Mouse (Mus musculus) spleen, adult 18-20 months (tissue): Measurements from ENCODE around the gene Abhd6.
A peak's percentile ranks its signal among the peaks of the same experiment; 100 is the strongest.

Source experiments
- DNase-seq, 2 experiments: peaks; one replicate each; pipeline ENCODE4 v3.0.0; 2022; ENCODE audit warnings: mixed read lengths in 2 of 2

Abhd6 gene

GRCm38 (mm10) chr14:8002432-8003092 lies at the start of gene Abhd6:
Gene Abhd6, plus strand, starts transcription at chr14:8002902.
- peak; percentile 74 to 85 for DNase-seq

GRCm38 (mm10) chr14:7954071-7954471 lies 48.6 kb upstream of the Abhd6 start:
- DNase-seq = no peak

DNA sequence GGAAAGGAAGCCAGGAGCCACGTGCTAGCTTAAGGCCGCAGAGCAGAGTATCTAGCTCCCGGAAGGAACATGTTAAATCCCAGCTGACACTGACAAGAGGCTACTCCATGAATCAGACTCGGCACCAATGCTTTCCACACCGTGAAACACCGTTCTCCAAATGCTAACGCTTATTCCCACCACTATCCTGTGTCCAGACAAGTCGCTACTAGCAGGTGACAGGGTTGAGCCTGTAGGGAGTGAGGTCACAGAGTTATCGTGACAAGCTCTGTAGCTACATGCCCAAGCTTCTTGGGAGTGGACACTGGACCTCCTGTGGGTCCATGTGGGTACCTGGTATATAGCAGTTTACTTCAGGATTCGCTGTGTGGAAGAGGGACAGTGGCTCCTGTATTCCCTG lies 46.3 kb upstream of the Abhd6 start:
- DNase-seq = no peak

DNA sequence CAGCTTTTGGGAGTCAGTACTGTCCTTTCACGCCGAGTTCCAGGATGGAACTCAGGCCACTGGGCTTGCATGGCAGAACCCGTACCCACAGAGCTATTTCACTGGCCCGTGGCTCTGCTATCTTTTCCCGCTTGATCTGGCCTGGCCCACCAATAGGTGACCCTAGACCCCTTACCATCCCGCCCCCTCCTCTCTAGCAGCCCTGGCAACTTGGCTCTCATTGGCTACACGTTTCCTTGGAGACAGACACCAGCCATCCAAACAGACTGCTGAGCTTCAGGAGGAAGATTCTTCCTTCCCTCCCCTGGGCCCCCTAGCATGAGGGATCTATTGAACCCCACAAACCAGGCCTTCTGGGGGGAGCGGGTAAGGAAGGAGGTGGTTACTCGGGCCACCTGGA lies 45.7 kb upstream of the Abhd6 start, which contains the start of gene Gm45521:
Gm45521 (plus strand) TSS at position 240 of the 400 bp plus-strand sequence.
- DNase-seq = no peak

GRCm38 (mm10) chr14:7960616-7961015 lies 42.1 kb upstream of the Abhd6 start:
- no peak for DNase-seq

DNA sequence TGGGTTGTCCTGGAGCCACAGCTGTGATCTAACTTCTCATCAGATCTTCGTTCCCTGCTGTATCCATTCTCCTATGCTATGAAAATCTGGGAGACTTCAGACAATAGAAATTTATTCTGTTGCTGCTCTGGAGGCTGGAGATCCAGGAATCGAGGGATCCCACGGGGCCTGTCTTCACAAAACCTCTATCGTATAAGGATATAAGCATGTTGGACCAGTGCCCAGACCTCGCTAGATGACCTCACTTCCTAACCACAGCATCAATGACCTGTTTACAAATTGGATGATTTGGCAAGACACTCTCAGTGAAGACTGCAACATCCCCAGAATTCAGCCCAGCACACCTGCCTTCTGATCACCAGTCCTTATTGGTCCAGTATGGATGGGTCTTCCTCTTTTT lies 41.0 kb upstream of the Abhd6 start:
- no peak for DNase-seq

DNA sequence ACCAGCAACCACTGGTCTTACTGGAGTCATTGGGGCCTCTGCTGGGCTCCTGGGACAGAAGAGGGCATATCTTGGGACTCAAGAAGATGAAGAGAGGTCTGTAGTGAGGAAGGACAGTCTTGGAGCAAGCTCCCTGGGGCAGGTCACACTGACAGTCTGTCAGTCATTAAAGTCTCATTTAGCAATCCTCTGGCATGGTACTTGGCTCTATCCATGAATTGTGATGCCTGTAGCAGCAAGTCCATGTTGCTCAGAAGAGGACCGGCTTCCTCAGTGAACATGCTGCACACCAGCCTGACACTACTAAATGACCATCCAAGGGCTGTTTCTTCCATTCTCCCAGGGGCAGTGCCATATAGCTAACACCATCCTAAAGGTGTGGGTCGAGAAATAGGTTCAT lies 40.1 kb upstream of the Abhd6 start:
- no peak for DNase-seq

DNA sequence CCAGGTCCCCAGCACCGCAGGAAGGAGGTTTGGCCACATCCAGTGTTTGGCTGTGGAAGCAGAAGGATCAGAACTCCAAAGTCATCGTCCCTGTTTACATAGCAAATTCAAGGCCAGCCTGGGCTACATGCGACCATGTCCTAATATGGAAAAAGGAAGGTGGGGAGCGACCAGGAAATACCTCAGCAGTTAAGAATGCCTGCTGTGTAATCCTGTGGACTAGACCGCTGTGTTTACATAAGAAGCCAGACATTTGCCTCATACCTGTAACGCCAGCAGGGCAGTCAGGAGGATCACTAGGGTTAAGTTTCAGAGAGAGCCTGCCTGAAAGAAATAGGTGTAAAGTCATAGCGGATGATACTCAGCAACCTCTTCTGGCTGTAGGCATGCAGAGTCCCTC lies 39.5 kb upstream of the Abhd6 start:
- no peak for DNase-seq

- peak in 1 of 2 experiments; percentile 63 for DNase-seq
Measured at GRCm38 (mm10) chr14:7964219-7964889, 38.3 kb upstream of the Abhd6 start.

GRCm38 (mm10) chr14:7971889-7972493 lies 30.7 kb upstream of the Abhd6 start:
- DNase-seq = no peak

DNA sequence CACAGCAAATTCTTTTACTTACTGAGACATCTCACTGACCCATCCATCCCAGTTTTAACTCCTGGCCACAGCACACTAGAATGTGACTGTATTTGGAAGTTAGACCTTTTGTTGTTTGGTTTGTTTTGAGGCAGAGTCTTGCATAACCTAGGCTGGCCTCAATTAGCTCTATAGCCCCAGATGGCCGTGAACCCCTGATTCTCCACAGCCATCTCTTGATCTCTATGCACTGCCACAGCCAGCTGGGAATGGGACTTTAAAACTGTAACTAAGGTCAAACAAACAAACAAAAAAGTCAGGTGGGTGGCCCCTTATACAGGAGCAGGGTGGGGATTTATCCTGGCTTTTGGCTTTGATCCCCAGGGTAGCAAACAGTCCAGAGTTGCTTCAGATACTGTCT lies 28.1 kb upstream of the Abhd6 start:
- no peak for DNase-seq

GRCm38 (mm10) chr14:7975177-7975576 lies 27.5 kb upstream of the Abhd6 start:
- DNase-seq = no peak

DNA sequence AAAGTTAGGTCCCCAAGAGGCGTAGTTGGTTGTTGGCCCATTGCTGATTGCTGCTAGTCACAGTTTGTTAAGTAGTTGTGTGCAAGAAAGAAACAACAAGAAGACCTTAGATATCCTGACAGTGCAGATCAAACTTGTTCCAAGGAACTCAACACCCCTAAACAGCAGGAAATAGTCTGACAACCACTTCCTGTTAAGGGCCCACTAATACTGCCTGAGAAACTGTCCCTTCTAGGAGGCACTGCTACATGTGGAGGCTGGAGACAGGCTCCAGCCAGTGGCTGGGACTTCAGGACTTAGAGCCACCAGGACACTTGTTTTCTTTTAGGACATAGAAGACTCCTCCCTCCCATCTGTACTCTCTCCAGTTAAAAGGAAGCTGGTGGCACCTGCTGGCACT lies 25.2 kb upstream of the Abhd6 start:
- no peak for DNase-seq

- no peak for DNase-seq
Measured at GRCm38 (mm10) chr14:7978183-7978582, 24.5 kb upstream of the Abhd6 start.

GRCm38 (mm10) chr14:7981226-7981625 lies 21.5 kb upstream of the Abhd6 start:
- no peak for DNase-seq

DNA sequence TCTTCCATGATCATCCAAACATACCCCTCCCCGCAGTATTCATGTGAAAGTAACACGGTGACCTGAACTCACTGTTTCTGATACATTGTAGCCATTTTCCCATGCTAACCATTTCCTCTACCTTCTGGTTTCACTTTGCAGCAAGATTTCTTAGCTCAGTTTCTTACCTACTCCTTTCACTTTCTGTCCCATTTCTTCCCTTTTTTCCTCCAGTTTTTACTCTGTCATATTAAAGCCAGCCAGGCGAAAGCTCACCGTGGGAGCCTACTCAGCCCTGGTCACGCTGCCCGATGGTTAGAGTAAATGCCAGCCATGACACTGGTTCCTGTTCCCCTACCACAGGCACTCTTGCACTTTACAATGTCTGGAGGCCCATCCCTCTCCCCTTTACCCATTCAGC lies 15.8 kb upstream of the Abhd6 start:
- no peak for DNase-seq

DNA sequence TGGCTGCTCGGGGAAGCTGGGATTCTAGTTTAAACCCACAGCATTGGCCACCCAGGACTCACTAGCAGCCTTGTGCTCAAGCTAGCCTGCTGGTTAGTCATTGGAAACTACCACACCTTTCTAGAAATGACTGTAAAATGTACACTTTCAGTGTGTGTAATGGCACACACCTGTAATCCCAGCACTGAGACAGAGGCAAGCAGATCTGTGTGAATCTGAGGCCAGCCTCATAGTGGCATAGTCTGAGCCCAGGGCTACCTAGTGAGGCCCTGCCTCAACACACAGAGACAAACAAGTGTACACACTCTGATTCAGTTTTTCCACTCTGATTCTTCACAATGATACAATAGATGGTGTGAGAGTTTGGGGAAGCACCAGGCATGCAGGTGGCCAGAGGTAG lies 13.3 kb upstream of the Abhd6 start:
- no peak for DNase-seq

DNA sequence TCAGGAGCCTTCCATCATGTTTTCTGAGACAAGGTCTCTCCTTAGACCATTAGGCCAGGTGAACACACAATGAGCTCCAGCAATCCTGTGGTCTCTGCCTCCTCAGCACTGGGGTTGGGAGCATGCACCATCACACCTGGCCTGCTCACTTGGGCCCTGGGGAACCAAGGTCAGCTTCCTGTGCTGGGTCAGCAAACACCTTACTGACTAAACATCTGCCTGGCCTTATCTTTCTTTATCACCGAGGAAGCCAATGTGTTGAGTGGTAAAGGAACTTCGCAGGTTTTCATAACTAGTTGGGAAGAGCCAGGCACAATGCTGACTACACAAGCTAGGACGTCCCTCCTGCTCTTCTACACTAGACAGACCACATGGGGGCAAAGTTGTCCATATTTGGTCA lies 12.7 kb upstream of the Abhd6 start:
- no peak for DNase-seq

DNA sequence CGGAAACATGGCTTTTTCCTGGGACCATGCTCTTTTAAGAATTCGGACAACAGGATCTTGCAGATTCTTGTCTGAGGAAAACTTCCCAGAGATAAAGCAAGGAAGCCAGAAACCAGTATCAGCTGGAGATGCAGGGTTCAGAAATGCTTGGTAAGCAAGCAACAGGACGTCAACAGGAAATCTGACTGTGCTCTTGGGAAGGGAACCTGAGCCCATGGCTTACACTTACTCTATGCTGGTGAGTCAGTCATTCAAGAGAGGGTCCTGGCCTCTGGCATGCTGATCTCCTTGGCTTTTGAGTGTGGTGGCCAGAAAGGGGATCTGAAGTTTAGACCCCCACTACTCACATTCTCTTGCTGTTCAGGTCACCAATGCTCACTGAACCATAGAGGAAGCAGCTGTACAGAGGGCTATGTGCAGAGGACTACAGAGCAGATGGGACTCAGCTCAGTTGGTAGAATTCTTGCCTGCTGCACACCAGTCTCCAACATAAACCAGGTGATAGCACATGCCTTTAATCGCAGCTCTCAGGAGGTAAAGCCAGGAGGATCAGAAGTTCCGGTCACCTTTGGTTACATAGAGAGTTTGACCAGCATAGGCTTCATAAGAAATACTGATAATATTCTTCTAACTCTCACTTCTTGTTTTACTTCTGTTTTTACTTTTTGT lies 11.5 kb upstream of the Abhd6 start:
- DNase-seq = no peak

GRCm38 (mm10) chr14:7992158-7992557 lies 10.5 kb upstream of the Abhd6 start:
- no peak for DNase-seq

DNA sequence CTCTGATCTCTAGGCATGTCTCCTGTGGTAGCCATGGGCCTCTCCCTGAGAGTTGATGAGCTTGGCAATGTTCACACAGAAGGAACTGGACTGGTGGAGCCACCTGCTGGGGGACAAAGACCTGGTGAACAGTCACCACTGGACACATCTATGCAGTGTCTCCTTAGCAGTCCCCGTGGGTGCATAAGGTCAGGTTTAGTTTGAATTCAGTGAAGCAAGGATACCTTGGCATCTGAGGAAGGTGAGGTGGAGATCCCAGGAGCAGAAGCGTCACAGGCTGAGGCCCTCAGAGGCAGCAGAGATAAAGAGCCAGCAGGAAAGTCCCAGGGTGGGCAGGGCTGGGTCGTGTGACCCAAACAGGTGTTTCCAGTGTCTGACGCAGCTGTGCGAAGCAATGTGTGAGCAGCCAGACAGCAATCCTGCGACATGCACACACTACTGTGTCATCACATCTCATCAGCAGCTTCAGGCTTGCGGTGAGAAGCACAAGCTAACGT lies 8.4 kb upstream of the Abhd6 start, which contains the start of gene Dnase1l3:
Dnase1l3 (minus strand) TSS at position 303 of the 497 bp plus-strand sequence.
- peak; percentile 44 to 68 for DNase-seq

DNA sequence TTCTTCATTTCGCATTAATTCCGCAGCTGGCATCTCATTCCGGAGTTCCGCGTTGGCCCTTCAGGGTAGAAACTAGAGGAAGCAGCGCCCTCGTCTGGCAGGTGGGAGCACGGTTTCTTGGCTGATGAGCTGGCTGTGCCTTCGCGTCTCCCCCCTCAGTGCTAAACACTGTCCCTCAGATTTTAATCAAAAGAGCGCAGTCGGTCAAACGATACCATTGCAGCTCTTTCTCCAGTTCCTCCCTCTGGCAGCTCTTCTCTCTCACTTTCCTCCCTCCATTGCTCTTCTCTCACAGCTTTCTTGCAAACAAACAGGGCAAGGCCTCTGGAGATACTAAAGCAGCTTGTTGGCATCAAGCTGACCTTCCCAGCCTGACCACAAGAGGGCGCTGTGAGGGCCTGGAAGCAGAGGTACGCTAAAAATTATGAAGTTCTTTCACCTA lies 5.4 kb upstream of the Abhd6 start:
- peak; percentile 83 to 93 for DNase-seq

DNA sequence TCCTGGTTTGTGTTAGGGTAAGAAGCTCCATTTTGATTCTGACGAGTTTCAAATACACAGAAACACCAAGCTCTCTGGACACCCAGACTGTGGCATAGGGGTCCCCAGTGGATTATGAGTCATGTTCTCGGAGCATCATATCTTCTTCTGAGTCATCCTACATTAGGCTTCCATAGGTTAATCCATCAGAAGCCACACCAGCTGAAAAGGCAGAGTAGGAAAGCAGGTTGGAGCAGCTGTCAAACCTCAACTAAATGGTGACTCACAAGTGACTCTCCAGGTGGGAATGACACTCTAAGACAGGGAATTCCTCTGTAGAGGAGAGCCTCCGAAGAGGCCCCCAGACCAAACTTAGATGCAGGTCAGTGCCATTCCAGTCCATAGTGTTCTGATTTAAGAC lies 3.7 kb upstream of the Abhd6 start:
- no peak for DNase-seq
